Mouse (Mus musculus) bone marrow macrophage, adult 2 months (primary cell): ENCODE results near the gene Sds.

ENCODE experiments used
- CTCF ChIP-seq: IDR thresholded peaks from 2 replicates; pipeline ENCODE4 v1.5.1; 2012; ENCODE audit warnings: low read depth, mild to moderate bottlenecking, low read length, moderate library complexity
- POLR2A ChIP-seq: IDR thresholded peaks from 2 replicates; pipeline ENCODE4 v1.6.1; 2012; ENCODE audit warnings: mild to moderate bottlenecking, low read depth, low read length, borderline replicate concordance

GRCm38 (mm10) chr5:120428990-120429389, 47.3 kb upstream of the Sds start:
- TF ChIP-seq CTCF (no peak), POLR2A (no peak)
